Mouse (Mus musculus) spleen, adult 2 months (tissue): ENCODE results near the gene Nanos3.

Source experiments
- CTCF ChIP-seq: fragments of 200-500 bp; IDR thresholded peaks from 2 replicates; pipeline ENCODE4 v1.5.1; 2011; ENCODE audit warnings: mild to moderate bottlenecking, inconsistent platforms; ENCODE audit not compliant: insufficient read depth, insufficient read length, insufficient replicate concordance; ENCODE audit errors: extremely low read depth
- POLR2A ChIP-seq: fragments of 200-500 bp; IDR thresholded peaks from 2 replicates; pipeline ENCODE4 v1.6.1; 2011; ENCODE audit warnings: low read depth, low read length, inconsistent platforms

DNA sequence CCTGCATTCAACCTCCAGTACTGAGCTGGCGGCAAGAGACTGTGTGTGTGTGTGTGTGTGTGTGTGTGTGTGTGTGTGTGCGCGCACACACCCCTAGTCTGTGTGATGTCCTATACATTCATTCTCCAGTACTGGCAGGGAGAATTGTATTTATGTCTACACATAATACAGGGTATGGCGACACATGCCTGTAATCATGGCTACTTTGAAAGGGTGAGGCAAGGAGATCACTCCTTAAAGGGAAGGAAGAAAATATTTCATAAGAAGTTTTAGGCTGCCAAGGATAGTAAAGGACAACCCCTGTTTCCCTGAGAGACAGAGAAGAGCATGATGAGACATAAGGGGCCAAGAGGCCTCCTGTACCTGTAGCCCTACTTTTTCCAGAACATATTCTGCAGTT, 27.4 kb downstream of the Nanos3 start:
- TF ChIP-seq POLR2A (no peak), CTCF (no peak)
